Mouse (Mus musculus) lung, adult 2 months (tissue): ENCODE data around the gene Gprc5b.

Experiments used
- CTCF ChIP-seq: fragments of 200-500 bp; IDR thresholded peaks from 2 replicates; pipeline ENCODE4 v1.5.1; 2011; ENCODE audit warnings: mild to moderate bottlenecking, low read length, control low read depth; ENCODE audit not compliant: insufficient read depth
- POLR2A ChIP-seq: fragments of 200-500 bp; IDR thresholded peaks from 2 replicates; pipeline ENCODE4 v1.6.1; 2011; ENCODE audit warnings: low read depth, mild to moderate bottlenecking, control low read depth, low read length, borderline replicate concordance; ENCODE audit errors: extremely low read depth

GRCm38 (mm10) chr7:118942297-118942696, 52.7 kb downstream of the Gprc5b start:
- no peak for TF ChIP-seq CTCF
- TF ChIP-seq POLR2A: no peak
